Mouse (Mus musculus) hindbrain, embryonic 11.5 days (tissue): ENCODE data around the gene Mad2l1bp. TPM values are rescaled to one million over a fixed set of nuclear protein-coding genes. Genes with fewer than 3 reads are reported as not detected.

Experiments
- ATAC-seq: fragments of 200-750 bp; cut with Nextera tagmentation; 2 replicates; pipeline ENCODE4 v1.8.0; 2017; ENCODE audit warnings: mild to moderate bottlenecking, moderate TSS enrichment, moderate library complexity; ENCODE audit not compliant: low FRiP score
- DNase-seq: peaks from one replicate; pipeline ENCODE4 v3.0.0-alpha.2; 2015; ENCODE audit warnings: low spot score
- H3K27ac ChIP-seq: fragments of 300-500 bp; sonication (generic); 2 replicates; pipeline ENCODE4 v1.5.1; 2014; ENCODE audit warnings: mild to moderate bottlenecking, low read depth, low read length
- H3K27me3 ChIP-seq: fragments of 300-500 bp; sonication (generic); 2 replicates; pipeline ENCODE4 v1.6.1; 2014; ENCODE audit warnings: mild to moderate bottlenecking, low read length, moderate library complexity, mixed read lengths; ENCODE audit not compliant: control insufficient read depth, insufficient read depth
- H3K36me3 ChIP-seq: fragments of 300-500 bp; sonication (generic); 2 replicates; pipeline ENCODE4 v1.6.1; 2014; ENCODE audit warnings: mild to moderate bottlenecking, low read length, moderate library complexity, mixed read lengths; ENCODE audit not compliant: control insufficient read depth, insufficient read depth
- H3K4me1 ChIP-seq: fragments of 300-500 bp; sonication (generic); replicated peaks from 2 replicates; pipeline ENCODE4 v1.6.1; 2014; ENCODE audit warnings: low read length, mixed read lengths; ENCODE audit not compliant: control insufficient read depth, insufficient read depth
- H3K4me2 ChIP-seq: fragments of 300-500 bp; sonication (generic); replicated peaks from 2 replicates; pipeline ENCODE4 v1.6.1; 2014; ENCODE audit warnings: mild to moderate bottlenecking, low read depth, low read length
- H3K4me3 ChIP-seq: fragments of 300-500 bp; sonication (generic); 2 replicates; pipeline ENCODE4 v1.5.1; 2014; ENCODE audit warnings: low read depth, low read length
- H3K9ac ChIP-seq: fragments of 300-500 bp; sonication (generic); 2 replicates; pipeline ENCODE4 v1.6.1; 2014; ENCODE audit warnings: low read depth, low read length
- H3K9me3 ChIP-seq: fragments of 300-500 bp; sonication (generic); 2 replicates; pipeline ENCODE4 v1.6.1; 2016; ENCODE audit warnings: low read length; ENCODE audit not compliant: control insufficient read depth
- WGBS: fragments of 180-500 bp; shearing (Covaris S2); extraction: QIAGEN DNeasy Blood & Tissue Kit; methylation state at CpG from one replicate; pipeline ENCODE4 v1.1.7; 2014; 5-methylcytosine and 5-hydroxymethylcytosine counted together
- polyA plus RNA-seq: library from polyadenylated mRNA; unstranded; fragments of >200 nt; fragmentation: Nextera tagmentation; extraction: Ambion mirVana; gene quantifications from 2 replicates; pipeline ENCODE4 v1.2.1, GENCODE M21; 2014

The Mad2l1bp gene
- polyA plus RNA-seq, 1 experiment from 2014 or later, result 37.9 TPM

DNA sequence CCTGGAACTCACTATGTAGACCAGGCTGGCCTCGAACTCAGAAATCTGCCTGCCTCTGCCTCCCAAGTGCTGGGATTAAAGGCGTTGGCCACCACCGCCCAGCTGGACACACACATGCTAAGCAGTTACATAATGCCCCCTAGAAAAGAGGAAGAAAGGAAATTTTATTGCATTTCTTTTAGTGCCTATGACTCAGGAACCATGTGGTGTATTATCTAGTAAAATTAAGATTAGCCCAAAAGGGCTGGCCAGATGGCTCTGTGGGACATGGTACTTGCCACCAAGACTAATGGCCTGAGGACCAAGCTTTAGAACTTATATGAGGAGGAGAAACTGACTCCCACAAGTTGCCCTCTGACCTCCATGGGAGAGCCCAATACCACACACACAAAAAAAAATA, 13.5 kb downstream of the Mad2l1bp start:
- 91% methylated on average over 3 of the region's 3 CpGs for WGBS
- H3K27me3 ChIP-seq, result no peaks in the 10 kb centered on the region
- H3K4me2 ChIP-seq, result no peak overlapping the region
- H3K9me3 ChIP-seq, result no peaks in the 10 kb centered on the region
- no peak overlapping the region for H3K4me3 ChIP-seq
- no peak for ATAC-seq
- DNase-seq, result no peak
- H3K36me3 ChIP-seq, result no peaks in the 10 kb centered on the region
- no peak overlapping the region for H3K27ac ChIP-seq
- no peak overlapping the region for H3K9ac ChIP-seq
- peaks cover 6% of the 10 kb centered on the region for H3K4me1 ChIP-seq

- Histone ChIP-seq H3K4me1 (peaks cover 6% of the 10 kb centered on the region; the same call in 1 of the 2 replicates), H3K27ac (no peak overlapping the region), H3K4me3 (no peak overlapping the region), H3K36me3 (no peaks in the 10 kb centered on the region), H3K4me2 (no peak overlapping the region), H3K9me3 (no peaks in the 10 kb centered on the region), H3K9ac (no peak overlapping the region), H3K27me3 (no peaks in the 10 kb centered on the region)
- 82% methylated on average over 8 of the region's 8 CpGs for WGBS
- DNase-seq (no peak), ATAC-seq (no peak)
Observed at GRCm38 (mm10) chr17:46138563-46139236, 14.7 kb downstream of the Mad2l1bp start.

DNA sequence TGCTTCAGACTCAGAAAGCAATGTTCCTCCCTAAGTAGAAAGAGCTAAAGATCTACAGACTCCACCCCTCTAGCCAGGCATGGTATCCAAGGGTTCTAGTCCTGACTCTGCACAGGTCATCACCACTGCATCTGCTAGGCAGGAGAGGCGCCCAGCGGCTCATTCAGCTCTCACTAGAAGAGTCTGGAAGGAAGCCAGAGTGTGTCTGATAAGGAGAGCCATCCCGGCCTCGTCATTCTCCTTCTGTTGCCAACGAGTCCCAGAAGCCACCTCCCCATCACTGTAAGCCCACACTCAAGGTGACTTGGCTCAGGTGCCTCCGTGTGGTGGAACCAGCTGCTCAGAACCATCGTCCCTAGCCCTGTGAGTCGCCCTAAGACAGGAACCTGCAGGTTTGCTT, 20.5 kb downstream of the Mad2l1bp start:
- Histone ChIP-seq H3K9me3 (no peaks in the 10 kb centered on the region), H3K4me3 (no peak overlapping the region), H3K4me1 (no peaks in the 10 kb centered on the region), H3K4me2 (no peak overlapping the region), H3K36me3 (no peaks in the 10 kb centered on the region; the same call in 1 of the 2 replicates), H3K27ac (no peak overlapping the region), H3K9ac (no peak overlapping the region), H3K27me3 (no peaks in the 10 kb centered on the region)
- WGBS, result 69% methylated on average over 8 of the region's 8 CpGs
- ATAC-seq, result no peak
- DNase-seq, result no peak

GRCm38 (mm10) chr17:46132058-46132718, 21.2 kb downstream of the Mad2l1bp start:
- peak; percentile 22; the same call in 1 of the 2 replicates for ATAC-seq
- H3K4me3 ChIP-seq, result no peak overlapping the region
- no peaks in the 10 kb centered on the region for H3K9me3 ChIP-seq
- H3K27ac ChIP-seq, result no peak overlapping the region
- H3K4me1 ChIP-seq, result no peaks in the 10 kb centered on the region
- DNase-seq, result peak; percentile 90
- H3K9ac ChIP-seq, result no peak overlapping the region
- WGBS, result 16% methylated on average over 12 of the region's 12 CpGs
- no peak overlapping the region for H3K4me2 ChIP-seq
- no peaks in the 10 kb centered on the region for H3K27me3 ChIP-seq
- no peaks in the 10 kb centered on the region; the same call in 1 of the 2 replicates for H3K36me3 ChIP-seq

GRCm38 (mm10) chr17:46129741-46130498, 23.4 kb downstream of the Mad2l1bp start:
- WGBS, result 85% methylated on average over 13 of the region's 13 CpGs
- Histone ChIP-seq H3K9ac (no peak overlapping the region), H3K4me1 (no peaks in the 10 kb centered on the region), H3K27ac (no peak overlapping the region), H3K9me3 (no peaks in the 10 kb centered on the region), H3K4me3 (no peak overlapping the region), H3K36me3 (peaks cover 7% of the 10 kb centered on the region; the same call in 1 of the 2 replicates), H3K4me2 (no peak overlapping the region), H3K27me3 (no peaks in the 10 kb centered on the region)
- ATAC-seq (no peak), DNase-seq (no peak)

GRCm38 (mm10) chr17:46127814-46128493, 25.4 kb downstream of the Mad2l1bp start:
- no peaks in the 10 kb centered on the region for H3K4me1 ChIP-seq
- ATAC-seq (no peak), DNase-seq (no peak)
- no peak overlapping the region for H3K27ac ChIP-seq
- no peaks in the 10 kb centered on the region for H3K9me3 ChIP-seq
- H3K4me2 ChIP-seq, result no peak overlapping the region
- no peak overlapping the region for H3K4me3 ChIP-seq
- H3K36me3 ChIP-seq, result peaks cover 15% of the 10 kb centered on the region; the same call in 1 of the 2 replicates
- no peak overlapping the region for H3K9ac ChIP-seq
- no peaks in the 10 kb centered on the region for H3K27me3 ChIP-seq
- WGBS, result 78% methylated on average over 6 of the region's 6 CpGs

DNA sequence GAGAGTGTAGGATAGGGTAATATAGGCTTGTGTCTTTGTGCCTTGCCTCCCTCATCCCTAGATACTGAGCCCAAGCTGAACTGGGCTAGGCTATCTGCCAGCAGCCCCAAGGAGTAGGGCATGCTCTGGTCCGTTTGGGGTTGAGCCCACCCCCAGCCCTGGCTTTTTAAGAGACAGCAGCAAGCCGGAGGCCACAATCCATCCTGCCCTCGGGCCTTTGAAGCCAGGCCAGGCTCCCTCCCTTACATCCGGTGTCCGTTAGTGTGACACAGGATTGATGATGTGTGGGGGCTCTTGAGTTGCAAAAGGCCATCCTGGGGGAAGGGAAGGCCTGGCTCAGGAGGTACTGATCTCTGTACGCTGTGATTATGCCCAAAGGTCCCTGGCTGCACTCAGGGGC, 26.7 kb downstream of the Mad2l1bp start:
- peaks cover 15% of the 10 kb centered on the region; the same call in 1 of the 2 replicates for H3K36me3 ChIP-seq
- no peak for DNase-seq
- no peaks in the 10 kb centered on the region for H3K4me1 ChIP-seq
- no peak for ATAC-seq
- no peak overlapping the region for H3K9ac ChIP-seq
- 92% methylated on average over 6 of the region's 6 CpGs for WGBS
- H3K27ac ChIP-seq, result no peak overlapping the region
- no peaks in the 10 kb centered on the region for H3K27me3 ChIP-seq
- no peak overlapping the region for H3K4me2 ChIP-seq
- H3K4me3 ChIP-seq, result no peak overlapping the region
- no peaks in the 10 kb centered on the region for H3K9me3 ChIP-seq

DNA sequence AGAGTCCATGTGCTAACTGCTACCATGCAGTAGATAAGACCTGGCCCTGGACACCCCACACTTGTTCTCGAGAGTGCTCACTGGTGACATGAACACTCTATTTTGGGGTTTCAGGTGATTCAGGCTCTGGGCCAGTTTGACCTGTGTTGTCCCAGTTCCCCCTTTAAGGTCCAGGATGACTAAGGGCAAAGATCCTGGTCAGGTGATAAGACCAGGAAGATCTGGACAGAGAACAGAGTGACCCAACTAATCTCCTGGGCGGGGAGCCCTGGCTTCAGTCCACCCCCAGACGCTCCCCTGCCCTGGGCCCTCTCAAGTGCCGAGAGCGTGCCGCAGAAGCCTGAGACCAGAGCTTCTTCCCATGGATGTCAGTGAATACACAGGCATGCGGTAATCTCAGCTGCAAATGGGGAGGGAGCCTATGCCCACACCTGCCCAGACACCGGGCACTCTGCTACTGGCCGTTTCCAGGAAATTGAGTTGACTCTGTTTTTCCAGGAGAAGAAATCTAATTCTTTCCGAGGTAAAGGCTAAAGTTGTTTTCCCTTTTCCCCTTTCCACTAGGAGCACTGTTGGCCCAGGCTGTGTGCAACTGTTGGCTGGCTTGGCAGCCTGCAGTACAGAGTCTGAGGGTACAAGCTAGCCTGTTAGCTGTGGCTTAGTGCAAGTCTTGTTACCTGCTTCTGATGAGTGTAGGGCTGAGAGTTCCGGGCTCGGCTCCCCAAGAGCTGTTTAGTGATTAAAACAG, 29.2 kb downstream of the Mad2l1bp start:
- 94% methylated on average over 12 of the region's 12 CpGs for WGBS
- no peaks in the 10 kb centered on the region for H3K9me3 ChIP-seq
- DNase-seq (no peak), ATAC-seq (no peak)
- no peak overlapping the region for H3K27ac ChIP-seq
- peaks cover 15% of the 10 kb centered on the region; the same call in 1 of the 2 replicates for H3K36me3 ChIP-seq
- H3K4me2 ChIP-seq, result no peak overlapping the region
- H3K4me3 ChIP-seq, result no peak overlapping the region
- no peaks in the 10 kb centered on the region for H3K27me3 ChIP-seq
- H3K9ac ChIP-seq, result no peak overlapping the region
- no peaks in the 10 kb centered on the region for H3K4me1 ChIP-seq
